Mouse (Mus musculus): ENCODE data around the gene Serinc5.
"Not testable (repeated sequence)": the region's sequence is repeated elsewhere in the genome, so short reads cannot be mapped to it uniquely, and the experiment has no call there.

Serinc5 gene

DNA sequence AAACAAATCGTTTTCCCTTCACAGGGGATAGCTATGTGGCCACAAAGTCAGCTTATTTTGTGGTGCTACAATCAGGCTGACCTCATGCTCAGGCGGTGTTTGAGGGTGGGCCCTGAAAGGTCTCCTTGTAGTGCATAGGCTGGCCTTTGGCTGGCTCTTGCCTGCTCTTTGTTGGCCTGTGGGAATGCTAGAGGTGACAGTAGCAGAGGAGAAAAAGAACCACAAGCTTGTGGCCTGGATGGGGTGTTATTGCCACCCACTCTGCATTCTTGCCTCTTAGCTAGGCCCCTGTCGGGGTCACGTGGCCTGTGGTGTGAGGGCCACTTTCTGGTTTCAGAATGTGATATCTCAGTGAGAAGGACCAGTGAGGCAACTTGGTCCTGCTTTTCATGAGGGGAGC, 54.1 kb downstream of the Serinc5 start:
- DNase-seq (ENCODE audit: low read depth, low spot score), result no peak

DNA sequence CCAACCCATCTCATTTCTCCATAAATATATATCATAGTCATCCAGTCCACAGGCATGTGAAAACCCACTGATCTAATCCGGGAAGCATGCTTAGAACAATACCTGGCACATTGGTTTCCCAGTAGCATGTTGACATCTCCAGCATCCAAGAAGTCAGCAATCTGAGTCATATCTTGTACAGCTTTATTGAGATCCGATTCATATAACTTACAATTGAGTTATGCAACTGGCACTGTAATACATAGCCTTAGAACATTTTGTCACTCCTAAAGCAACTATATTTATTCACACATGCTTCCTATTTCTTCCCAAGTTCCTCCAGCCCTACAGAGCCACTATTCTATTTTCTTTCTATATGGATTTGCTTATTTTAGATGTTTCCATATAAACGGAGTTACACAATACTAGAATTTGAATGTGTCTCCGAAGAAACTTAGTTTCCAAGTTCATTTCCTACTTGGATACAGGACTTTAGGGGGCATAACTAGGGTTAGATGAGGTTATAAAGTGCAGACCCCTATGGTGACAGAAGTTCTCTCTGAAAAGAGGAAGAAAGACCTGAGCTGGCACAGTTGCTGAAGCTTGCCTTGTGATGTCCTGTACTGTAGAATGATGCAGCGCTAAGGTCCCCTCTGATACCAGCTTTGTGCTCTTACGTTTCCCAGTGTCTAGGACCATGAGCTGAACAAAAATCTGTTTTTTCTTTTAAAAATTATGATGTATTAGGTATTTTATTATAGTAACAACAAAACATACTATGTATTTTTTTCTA, 57.5 kb downstream of the Serinc5 start:
- no peak for DNase-seq (ENCODE audit: low read depth, low spot score)

DNA sequence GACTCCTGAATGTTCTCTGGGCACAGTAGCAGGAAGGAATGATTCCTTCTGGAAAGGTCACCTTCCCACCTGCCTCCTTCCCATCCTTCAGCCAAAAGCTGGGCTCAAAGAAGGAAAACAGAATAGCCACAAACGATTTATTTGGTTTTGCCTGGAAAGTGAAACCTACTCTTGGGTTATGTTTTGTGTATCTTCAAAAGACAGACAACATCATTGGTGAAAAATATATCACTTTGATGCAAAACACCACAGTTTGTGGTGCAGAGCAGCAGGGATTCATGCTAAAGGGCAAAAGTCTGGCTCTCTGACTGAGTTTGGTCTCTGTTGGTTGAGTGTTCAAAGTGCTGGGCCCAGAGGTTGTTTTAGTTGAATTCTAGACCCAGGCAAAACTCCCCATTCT, 60.8 kb downstream of the Serinc5 start:
- DNase-seq (ENCODE audit: low read depth, low spot score), result no peak

- no peak for DNase-seq (ENCODE audit: low read depth, low spot score)
Measured at GRCm38 (mm10) chr13:92674676-92675075, 63.8 kb downstream of the Serinc5 start.

- DNase-seq (ENCODE audit: low read depth, low spot score), result no peak
Measured at GRCm38 (mm10) chr13:92675308-92675707, 64.4 kb downstream of the Serinc5 start.

GRCm38 (mm10) chr13:92675897-92676584, 65.2 kb downstream of the Serinc5 start:
- DNase-seq (ENCODE audit: low read depth, low spot score), result no peak

DNA sequence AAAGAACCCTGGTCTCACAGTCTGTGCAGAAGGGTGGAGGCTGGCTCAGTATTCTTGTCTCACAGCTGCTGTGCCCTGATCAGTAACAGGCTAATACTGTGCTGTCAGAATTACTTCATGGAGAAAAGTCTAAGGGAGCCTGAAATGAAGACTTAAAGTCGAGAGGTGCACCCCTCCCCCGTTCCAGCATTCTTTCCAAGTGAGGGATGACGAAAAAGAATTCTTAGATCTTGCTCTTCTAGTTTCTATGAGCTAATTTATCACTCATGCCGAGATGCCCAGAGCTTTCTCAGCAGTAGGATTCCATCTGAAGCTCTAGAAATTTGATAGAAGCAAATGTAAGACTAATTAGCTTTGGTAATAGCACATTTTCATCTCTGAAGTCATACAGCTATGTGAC, 66.8 kb downstream of the Serinc5 start:
- peak; percentile 28 for DNase-seq (ENCODE audit: low read depth, low spot score)

GRCm38 (mm10) chr13:92679661-92680060, 68.8 kb downstream of the Serinc5 start:
- DNase-seq (ENCODE audit: low read depth, low spot score), result no peak

DNA sequence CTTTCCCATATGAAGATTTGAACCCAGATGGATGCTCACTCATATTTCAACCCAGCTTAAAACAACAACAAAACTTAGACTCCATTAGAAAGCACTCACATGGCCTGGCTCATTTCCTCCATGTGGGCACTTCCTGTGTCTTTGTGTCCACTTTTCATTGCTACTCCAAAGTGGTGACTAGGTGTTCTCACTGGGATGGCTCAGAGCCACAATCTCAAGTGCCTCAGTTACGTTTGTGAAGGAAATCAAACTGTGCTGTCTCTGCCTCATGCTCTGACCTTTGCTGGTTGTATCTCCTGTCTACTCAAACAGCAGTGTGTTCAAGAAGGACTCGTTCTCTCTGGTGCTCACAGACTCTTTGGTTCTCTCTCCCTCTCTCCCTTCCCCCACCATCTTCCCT, 70.7 kb downstream of the Serinc5 start:
- DNase-seq (ENCODE audit: low read depth, low spot score), result no peak

DNA sequence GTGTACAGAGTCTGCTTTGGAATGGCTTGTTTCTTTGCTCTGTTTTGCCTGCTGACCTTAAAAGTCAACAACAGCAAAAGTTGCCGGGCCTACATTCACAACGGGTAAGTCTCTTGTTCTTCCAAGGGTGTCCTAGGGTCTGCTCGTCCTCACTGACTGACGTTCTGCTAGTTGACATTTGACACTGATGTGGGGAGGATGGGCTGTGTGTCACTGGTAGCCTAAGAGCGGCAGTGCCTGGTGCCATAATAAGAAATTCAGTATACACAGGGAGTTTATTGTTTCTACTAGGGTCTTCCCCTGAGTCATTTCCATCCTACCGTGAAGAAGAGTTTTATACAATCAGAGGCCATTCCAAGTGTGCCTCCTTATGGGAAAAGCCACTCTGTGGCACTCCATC, 71.9 kb downstream of the Serinc5 start:
- peak; percentile 32 for DNase-seq (ENCODE audit: low read depth, low spot score)

- DNase-seq (ENCODE audit: low read depth, low spot score), result no peak
Measured at GRCm38 (mm10) chr13:92683464-92683863, 72.6 kb downstream of the Serinc5 start.

- no peak for DNase-seq (ENCODE audit: low read depth, low spot score)
Measured at GRCm38 (mm10) chr13:92684310-92684709, 73.4 kb downstream of the Serinc5 start.

GRCm38 (mm10) chr13:92685273-92685672, 74.4 kb downstream of the Serinc5 start:
- DNase-seq (ENCODE audit: low read depth, low spot score), result no peak

GRCm38 (mm10) chr13:92687151-92687550, 76.3 kb downstream of the Serinc5 start:
- DNase-seq (ENCODE audit: low read depth, low spot score), result not testable (repeated sequence)

DNA sequence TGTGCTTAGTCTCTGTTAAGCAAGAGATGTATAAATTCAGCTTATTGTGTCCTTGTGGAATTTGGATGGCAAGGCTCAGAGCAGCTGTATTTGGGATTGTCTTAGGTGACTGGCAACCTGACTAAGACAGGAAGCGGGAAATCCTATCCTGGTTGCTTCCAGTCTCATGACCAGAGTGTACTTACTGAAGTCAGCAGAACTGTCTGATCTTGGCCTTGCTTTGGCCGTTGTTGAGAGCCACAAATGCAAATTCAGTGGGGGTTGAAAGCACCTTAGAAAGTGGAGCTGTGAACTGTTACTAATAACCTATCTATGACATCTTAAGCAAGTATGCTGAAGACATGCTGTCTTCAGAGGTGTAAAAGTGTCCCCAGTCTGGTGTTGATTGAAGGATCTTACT, 78.2 kb downstream of the Serinc5 start:
- no peak for DNase-seq (ENCODE audit: low read depth, low spot score)

DNA sequence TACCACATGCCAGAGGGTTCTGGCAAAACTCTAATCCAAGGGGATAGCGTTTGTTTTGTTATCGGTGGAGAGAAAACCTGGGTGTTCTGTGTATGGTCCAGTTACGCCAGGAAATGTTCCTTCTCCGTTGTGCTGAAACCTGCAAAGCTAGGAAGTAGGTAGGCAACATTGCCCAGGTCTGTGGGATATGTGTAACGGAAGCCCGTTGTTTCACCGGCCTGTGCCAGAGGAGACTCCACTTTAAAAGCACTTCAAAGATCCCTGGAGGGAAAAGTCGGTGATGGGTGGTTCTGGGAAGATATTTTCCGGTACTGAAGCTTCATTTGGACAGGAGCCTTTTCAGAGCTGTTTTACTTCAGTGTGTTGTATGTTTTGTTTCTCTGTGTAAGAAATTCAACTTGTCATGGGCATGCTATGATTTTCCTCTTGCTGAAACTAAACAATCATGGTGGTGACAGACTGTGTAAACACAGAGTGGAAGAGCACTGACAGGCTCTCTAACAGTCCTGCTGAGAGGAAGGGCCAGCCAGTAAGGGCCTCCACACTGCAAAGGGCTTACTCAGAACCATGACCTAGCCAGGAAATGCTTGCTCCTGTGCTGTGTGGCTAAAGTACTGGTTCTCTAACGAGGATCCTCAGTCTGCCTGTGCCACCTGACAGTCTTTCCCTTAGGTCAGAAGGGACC, 83.1 kb downstream of the Serinc5 start:
- no peak for DNase-seq (ENCODE audit: low read depth, low spot score)

DNA sequence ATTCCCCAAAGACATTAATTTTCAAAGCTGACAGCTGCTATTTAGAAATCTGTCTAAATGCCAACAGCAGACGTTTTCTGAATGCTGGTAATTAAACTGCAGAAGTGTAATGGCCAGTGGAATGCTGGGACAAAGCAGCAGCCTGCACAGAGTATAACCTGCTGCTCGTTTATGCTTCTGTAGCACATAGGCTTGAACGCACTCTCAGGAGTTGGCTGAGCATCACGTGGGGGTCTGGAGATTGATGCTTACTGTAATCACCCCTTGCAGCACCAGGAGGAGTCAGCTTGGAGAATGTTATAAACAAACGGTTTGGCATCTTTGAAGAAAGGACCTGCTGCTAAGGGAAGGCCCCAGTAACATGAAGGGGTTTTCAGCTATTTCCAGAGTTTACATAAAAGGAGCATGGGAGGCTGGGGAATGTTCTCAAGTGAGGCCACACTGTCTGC, 85.6 kb downstream of the Serinc5 start:
- no peak for DNase-seq (ENCODE audit: low read depth, low spot score)

DNA sequence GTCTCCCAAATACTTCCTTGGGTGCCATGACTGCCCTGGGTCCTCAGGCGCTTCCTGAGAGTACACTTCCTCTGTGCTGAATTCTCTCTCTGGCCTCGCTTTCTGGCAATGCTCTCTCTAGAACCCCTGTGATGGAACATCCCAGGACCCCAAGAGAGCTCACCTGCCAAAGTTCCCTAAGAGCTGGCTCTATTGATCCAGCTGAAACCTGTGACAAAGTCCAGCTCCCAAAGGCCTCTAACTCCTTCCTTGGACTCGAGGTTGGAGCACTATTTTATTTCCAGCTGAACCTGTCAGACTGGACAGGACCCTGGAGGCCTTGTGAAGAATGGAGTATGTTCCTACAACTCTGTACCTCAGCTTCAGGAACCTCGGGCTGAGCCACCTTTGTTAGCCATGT, 86.2 kb downstream of the Serinc5 start:
- no peak for DNase-seq (ENCODE audit: low read depth, low spot score)

GRCm38 (mm10) chr13:92698781-92699180, 87.9 kb downstream of the Serinc5 start:
- DNase-seq (ENCODE audit: low read depth, low spot score), result no peak

- DNase-seq (ENCODE audit: low read depth, low spot score), result no peak
Measured at GRCm38 (mm10) chr13:92699395-92699794, 88.5 kb downstream of the Serinc5 start.

GRCm38 (mm10) chr13:92702035-92702434, 91.1 kb downstream of the Serinc5 start:
- DNase-seq (ENCODE audit: low read depth, low spot score), result no peak

DNA sequence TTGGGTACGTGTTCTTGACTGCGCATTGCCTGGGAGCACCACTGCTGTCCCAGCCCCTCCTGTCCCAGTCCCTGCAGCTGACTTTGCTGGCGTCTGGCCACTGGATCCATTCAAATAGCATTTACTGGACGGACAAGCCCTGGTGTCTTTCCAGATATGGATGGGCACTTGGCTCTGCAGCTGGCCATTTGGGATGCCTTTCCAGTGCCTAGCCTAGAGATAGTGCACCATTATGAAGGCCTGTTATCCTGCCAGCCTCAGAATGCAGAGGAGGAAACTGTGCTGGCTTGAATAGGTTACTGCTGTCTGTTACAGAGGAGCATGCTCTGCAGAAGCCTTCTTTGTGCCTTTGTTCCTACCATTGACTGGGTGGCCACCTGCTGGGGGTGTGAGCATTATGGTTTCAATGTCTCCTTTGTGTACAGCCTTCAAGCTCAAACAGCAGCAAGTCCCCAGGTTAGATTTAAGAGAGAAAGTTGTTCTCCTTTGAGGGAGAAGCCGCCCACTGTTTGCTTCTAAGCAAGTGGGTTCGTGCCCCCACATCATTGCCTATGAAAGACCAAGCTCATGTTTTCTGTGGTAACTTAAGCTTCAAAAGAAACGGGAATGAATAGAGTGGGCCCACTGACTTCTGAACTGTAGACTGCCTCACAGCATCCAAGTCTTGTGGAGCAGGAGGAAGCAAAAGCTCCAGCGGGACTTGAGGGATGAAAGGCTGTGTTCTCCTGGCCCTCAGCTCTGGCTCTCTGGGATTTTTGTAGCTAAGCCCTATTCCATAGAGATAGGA, 92.5 kb downstream of the Serinc5 start:
- peak; percentile 81 for DNase-seq (ENCODE audit: low read depth, low spot score)

Measured in mesoderm, embryonic 11.5 days (tissue).